Mouse (Mus musculus) monocyte, adult 5-6 weeks (primary cell): ENCODE data around the gene Gm17509. TPM values are rescaled to one million over a fixed set of nuclear protein-coding genes. Genes with fewer than 3 reads are reported as not detected.

Experiments
- ATAC-seq: fragments of 153-309, 156-312 bp; replicated peaks from 2 replicates; pipeline ENCODE4 v1.8.0; 2017; ENCODE audit warnings: mild to moderate bottlenecking; ENCODE audit not compliant: low TSS enrichment, insufficient number of reproducible peaks, severe bottlenecking, poor library complexity, low FRiP score
- total RNA-seq: library from RNA; stranded (forward); fragments of 200-1000, 200-491, 200-594 nt; gene quantifications from 3 replicates; pipeline ENCODE4 v1.2.3, GENCODE M21; 2017

Gm17509 gene
- 0.19 to 0.21 TPM in 2 of 3 replicates, not detected in the other for total RNA-seq

DNA sequence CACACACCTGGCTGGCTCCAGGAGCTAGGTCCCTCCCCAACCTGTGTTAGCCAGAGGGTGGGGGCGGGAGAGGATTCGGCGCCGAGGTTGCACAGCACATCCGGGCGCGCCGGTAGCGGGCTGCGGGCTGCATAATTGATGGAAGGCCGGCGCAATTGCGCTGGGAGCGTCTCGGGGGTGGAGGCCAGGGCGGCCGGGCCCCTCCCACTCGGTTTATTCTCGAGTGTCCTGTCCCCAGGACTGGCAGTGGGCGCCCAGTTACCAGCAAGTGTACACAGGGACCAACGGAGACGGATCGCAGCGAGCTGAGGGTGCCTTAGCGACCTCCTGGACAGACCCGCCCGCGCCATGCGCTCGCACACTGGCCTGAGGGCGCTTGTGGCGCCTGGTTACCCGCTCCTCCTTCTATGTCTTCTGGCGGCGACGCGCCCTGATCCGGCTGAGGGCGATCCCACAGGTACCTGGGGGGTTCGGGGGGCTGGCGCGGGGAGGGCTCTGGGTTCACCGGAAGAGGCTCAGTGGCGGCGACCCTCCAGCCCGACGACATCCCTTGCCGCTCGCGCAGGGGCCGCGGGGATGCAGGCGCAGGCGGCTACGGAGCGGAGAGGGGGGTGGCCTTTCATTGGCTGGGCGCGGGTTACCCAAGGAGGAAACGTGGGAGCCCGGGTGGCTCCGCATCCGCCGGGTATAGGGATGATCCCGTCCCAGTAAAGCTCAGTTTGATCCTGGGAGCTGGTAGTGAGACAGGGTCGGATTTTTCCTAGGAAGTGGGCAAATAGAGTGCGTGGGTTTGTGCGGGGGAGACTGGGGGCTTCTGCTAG lies at the start of gene Gm17509:
TSS of gene Gm17509 (minus strand) at position 575 of the 821 bp plus-strand sequence.
- ATAC-seq, result peak; percentile 41

GRCm38 (mm10) chr13:117267963-117268362 lies 47.1 kb upstream of the Gm17509 start:
- no peak for ATAC-seq

- no peak for ATAC-seq
These were observed 45.3 kb upstream of the Gm17509 start for GRCm38 (mm10) chr13:117266156-117266555.

GRCm38 (mm10) chr13:117260704-117261103 lies 39.8 kb upstream of the Gm17509 start:
- peak; percentile 74 for ATAC-seq

DNA sequence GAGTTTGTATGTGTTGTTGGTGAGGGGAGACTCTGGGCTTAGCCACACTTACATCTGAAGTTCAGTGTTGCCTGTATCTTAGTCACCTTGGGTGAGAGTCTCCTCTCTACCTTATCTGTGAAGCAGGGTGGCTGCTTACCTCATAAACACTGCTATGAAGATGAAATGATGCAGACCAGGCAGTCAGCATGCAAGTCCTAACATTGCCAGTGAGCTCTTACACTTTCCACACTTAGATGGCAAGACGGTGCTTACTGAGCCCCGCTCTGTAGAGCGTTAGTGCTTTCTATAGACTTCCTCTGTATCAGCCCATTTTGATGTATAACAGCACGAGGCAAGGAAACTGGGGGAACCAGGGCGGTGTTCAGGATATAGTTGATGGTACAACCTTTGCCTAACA lies 21.7 kb upstream of the Gm17509 start:
- ATAC-seq, result peak; percentile 17; the same call in 1 of the 2 replicates

- peak; percentile 64 for ATAC-seq
These were observed 21.2 kb upstream of the Gm17509 start for GRCm38 (mm10) chr13:117242063-117242462.

GRCm38 (mm10) chr13:117237111-117237510 lies 16.2 kb upstream of the Gm17509 start:
- peak; percentile 83 for ATAC-seq

GRCm38 (mm10) chr13:117235530-117236212 lies 14.8 kb upstream of the Gm17509 start:
- peak; percentile 91 for ATAC-seq

DNA sequence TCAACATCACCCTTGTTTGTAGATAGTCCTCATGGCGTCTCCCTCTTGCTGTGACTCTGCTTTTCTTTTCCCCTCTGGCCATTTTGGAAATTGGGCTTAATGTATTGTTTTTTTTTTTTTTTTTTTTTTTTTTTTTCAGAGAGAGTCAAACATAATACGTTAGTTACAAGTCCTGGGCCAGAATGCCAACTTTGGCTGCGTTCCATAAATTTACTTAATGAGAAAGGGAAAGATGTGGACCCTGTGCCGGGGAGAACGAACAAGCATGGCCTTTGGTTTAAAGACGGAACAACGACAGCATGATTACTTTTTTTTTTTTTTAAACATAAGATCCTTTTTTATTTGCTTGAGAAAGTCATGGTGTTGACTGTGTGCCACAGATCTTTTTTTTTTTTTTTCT lies 13.6 kb upstream of the Gm17509 start:
- ATAC-seq, result no peak

GRCm38 (mm10) chr13:117233808-117234207 lies 12.9 kb upstream of the Gm17509 start:
- no peak for ATAC-seq

DNA sequence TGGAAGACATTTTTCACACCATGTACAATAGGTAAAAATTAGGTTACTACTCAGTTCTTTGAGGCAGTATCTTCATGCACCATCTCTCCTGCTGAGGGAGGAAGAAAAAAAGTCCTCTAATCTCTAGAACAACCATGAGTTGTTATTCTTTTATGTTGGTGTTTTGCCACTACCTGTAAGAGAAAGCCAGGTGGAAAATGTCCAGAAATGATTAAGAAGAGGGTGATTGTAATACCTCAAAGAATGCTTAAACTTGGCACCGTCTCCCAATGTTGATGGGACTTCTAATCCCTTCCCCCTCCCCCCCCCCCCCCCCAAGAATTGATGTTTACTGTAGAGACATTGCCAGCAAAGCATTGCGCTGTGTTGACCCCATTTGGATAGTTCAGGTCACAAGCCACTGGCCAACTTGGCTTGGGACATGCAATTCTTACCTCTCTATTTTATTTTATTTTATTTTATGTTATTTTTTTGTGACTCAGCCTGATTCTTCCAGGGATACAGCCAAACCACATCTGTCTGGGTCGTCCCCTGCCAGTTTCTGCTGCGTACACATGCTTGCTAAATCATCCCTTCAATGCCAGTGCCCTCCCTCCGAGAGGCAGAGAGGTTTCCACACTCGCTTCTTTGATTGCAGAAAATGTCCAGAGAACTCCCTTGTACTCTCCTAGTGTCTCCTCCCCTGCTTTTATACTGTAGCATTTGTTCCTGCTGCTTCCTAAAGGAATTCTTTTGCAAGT lies 9.7 kb upstream of the Gm17509 start:
- ATAC-seq, result no peak

DNA sequence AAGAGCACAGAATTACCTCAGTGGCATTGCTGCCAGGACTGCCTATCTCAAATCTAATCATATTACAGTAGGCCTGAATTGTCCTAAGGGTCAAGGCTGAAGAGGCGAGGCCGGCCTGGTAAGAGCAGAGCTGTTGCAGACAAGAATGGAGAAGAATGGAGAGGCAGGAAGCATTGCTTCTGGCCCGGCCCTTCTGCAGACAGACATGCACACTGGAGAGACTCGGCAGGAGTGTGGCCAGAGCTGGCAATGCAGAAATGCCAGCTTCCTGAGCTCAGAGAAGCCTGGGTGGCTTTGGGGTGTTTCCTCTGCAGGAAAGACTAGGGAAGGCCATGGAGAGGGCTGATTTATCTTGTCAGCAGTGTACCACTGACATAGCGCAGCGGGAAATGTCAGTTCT lies 4.7 kb upstream of the Gm17509 start:
- no peak for ATAC-seq

GRCm38 (mm10) chr13:117224901-117225300 lies 4.0 kb upstream of the Gm17509 start:
- ATAC-seq, result no peak

- ATAC-seq, result peak; percentile 71
These were observed 2.2 kb upstream of the Gm17509 start for GRCm38 (mm10) chr13:117223125-117223524.

- ATAC-seq, result no peak
These were observed 889 bp downstream of the Gm17509 start for GRCm38 (mm10) chr13:117219871-117220500.

- no peak for ATAC-seq
These were observed 2.8 kb downstream of the Gm17509 start for GRCm38 (mm10) chr13:117218092-117218491.

DNA sequence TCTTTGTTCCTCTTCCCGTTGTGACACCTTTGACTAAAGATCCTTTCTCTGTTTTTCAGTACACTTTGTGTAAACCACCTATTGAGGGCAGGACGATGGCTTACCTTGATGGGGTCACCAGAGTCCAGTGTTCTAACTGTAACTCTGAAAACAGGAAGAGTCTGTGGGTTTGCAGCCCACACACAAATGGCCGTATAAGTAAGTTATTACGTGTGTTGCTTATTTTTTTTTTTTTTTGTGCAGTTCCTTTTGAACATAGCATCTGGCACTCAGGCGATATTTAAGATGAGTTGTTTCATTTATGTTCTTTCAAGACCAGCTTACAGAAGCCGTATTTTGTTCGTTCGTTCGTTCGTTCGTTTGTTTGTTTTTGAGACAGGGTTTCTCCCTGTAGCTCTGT lies 3.3 kb downstream of the Gm17509 start:
- no peak for ATAC-seq

GRCm38 (mm10) chr13:117216752-117217363 lies 4.0 kb downstream of the Gm17509 start:
- ATAC-seq, result no peak
